Mouse (Mus musculus) neural tube, embryonic 11.5 days (tissue): Measurements from ENCODE around the gene Gm20661. TPM values are rescaled to one million over a fixed set of nuclear protein-coding genes. Genes with fewer than 3 reads are reported as not detected.

Source experiments
- ATAC-seq: fragments of 200-750 bp; cut with Nextera tagmentation; 2 replicates; pipeline ENCODE4 v1.8.0; 2017; ENCODE audit warnings: moderate number of reproducible peaks, mild to moderate bottlenecking, moderate TSS enrichment, moderate library complexity; ENCODE audit not compliant: insufficient read depth, low FRiP score, low TSS enrichment
- DNase-seq: peaks from one replicate; pipeline ENCODE4 v3.0.0-alpha.2; 2015; ENCODE audit warnings: low spot score
- H3K27ac ChIP-seq: fragments of 300-500 bp; sonication (generic); 2 replicates; pipeline ENCODE4 v1.5.1; 2014; ENCODE audit warnings: low read depth, mild to moderate bottlenecking, low read length
- H3K27me3 ChIP-seq: fragments of 300-500 bp; sonication (generic); 2 replicates; pipeline ENCODE4 v1.6.1; 2014; ENCODE audit warnings: mild to moderate bottlenecking, low read length, mixed read lengths; ENCODE audit not compliant: control insufficient read depth, insufficient read depth
- H3K36me3 ChIP-seq: fragments of 300-500 bp; sonication (generic); 2 replicates; pipeline ENCODE4 v1.6.1; 2014; ENCODE audit warnings: mild to moderate bottlenecking, low read length, moderate library complexity, mixed read lengths; ENCODE audit not compliant: control insufficient read depth, insufficient read depth
- H3K4me1 ChIP-seq: fragments of 300-500 bp; sonication (generic); 2 replicates; pipeline ENCODE4 v1.6.1; 2014; ENCODE audit warnings: low read length, mixed read lengths; ENCODE audit not compliant: control insufficient read depth, insufficient read depth
- H3K4me2 ChIP-seq: fragments of 300-500 bp; sonication (generic); 2 replicates; pipeline ENCODE4 v1.6.1; 2014; ENCODE audit warnings: low read depth, mild to moderate bottlenecking, moderate library complexity
- H3K4me3 ChIP-seq: fragments of 300-500 bp; sonication (generic); 2 replicates; pipeline ENCODE4 v1.5.1; 2014; ENCODE audit warnings: low read depth, low read length
- H3K9ac ChIP-seq: fragments of 300-500 bp; sonication (generic); 2 replicates; pipeline ENCODE4 v1.6.1; 2014; ENCODE audit warnings: mild to moderate bottlenecking, low read length
- H3K9me3 ChIP-seq: fragments of 300-500 bp; sonication (generic); 2 replicates; pipeline ENCODE4 v1.6.1; 2016; ENCODE audit warnings: low read length; ENCODE audit not compliant: control insufficient read depth
- WGBS: fragments of 180-500 bp; shearing (Covaris S2); extraction: QIAGEN DNeasy Blood & Tissue Kit; methylation state at CpG from one replicate; pipeline ENCODE4 v1.1.7; 2014; 5-methylcytosine and 5-hydroxymethylcytosine counted together
- polyA plus RNA-seq: library from polyadenylated mRNA; unstranded; fragments of >200 nt; fragmentation: Nextera tagmentation; extraction: Ambion mirVana; gene quantifications from 2 replicates; pipeline ENCODE4 v1.2.1, GENCODE M21; 2014

Gene Gm20661
- polyA plus RNA-seq, 1 experiment from 2014 or later = 3.5 TPM

GRCm38 (mm10) chr9:107961881-107962280 is 21.0 kb upstream of the Gm20661 start:
- Histone ChIP-seq H3K9me3 (no peaks in the 10 kb centered on the region), H3K4me1 (no peaks in the 10 kb centered on the region), H3K4me2 (no peak overlapping the region), H3K9ac (no peak overlapping the region), H3K36me3 (peaks cover 4% of the 10 kb centered on the region), H3K4me3 (no peak overlapping the region), H3K27ac (no peak overlapping the region), H3K27me3 (no peaks in the 10 kb centered on the region)
- ATAC-seq (no peak), DNase-seq (no peak)
- 68% methylated on average over 5 of the region's 5 CpGs for WGBS

- Histone ChIP-seq H3K4me3 (no peak overlapping the region), H3K27ac (no peak overlapping the region), H3K4me2 (no peak overlapping the region), H3K9me3 (no peaks in the 10 kb centered on the region), H3K36me3 (peaks cover 4% of the 10 kb centered on the region), H3K9ac (no peak overlapping the region), H3K4me1 (no peaks in the 10 kb centered on the region), H3K27me3 (no peaks in the 10 kb centered on the region)
- 94% methylated on average over 9 of the region's 9 CpGs for WGBS
- DNase-seq = no peak
- ATAC-seq = no peak
Measured at GRCm38 (mm10) chr9:107962916-107963315, 19.9 kb upstream of the Gm20661 start.

GRCm38 (mm10) chr9:107963700-107964099 is 19.2 kb upstream of the Gm20661 start:
- WGBS = 27% methylated on average over 5 of the region's 5 CpGs
- Histone ChIP-seq H3K4me2 (no peak overlapping the region), H3K9me3 (no peaks in the 10 kb centered on the region), H3K4me3 (no peak overlapping the region), H3K27ac (no peak overlapping the region), H3K9ac (no peak overlapping the region), H3K27me3 (no peaks in the 10 kb centered on the region), H3K4me1 (no peaks in the 10 kb centered on the region), H3K36me3 (peaks cover 4% of the 10 kb centered on the region)
- peak; percentile 83 for DNase-seq
- no peak for ATAC-seq

- no peak for DNase-seq
- H3K4me1 ChIP-seq = no peaks in the 10 kb centered on the region
- no peak overlapping the region for H3K4me2 ChIP-seq
- H3K27ac ChIP-seq = no peak overlapping the region
- H3K36me3 ChIP-seq = no peaks in the 10 kb centered on the region; the same call in none of the 2 replicates
- H3K4me3 ChIP-seq = no peak overlapping the region
- no peak overlapping the region for H3K9ac ChIP-seq
- WGBS = 96% methylated on average over 9 of the region's 9 CpGs
- H3K9me3 ChIP-seq = no peaks in the 10 kb centered on the region
- no peaks in the 10 kb centered on the region for H3K27me3 ChIP-seq
- no peak for ATAC-seq
Measured at GRCm38 (mm10) chr9:107964681-107965080, 18.2 kb upstream of the Gm20661 start.

GRCm38 (mm10) chr9:107966676-107967075 is 16.2 kb upstream of the Gm20661 start:
- ATAC-seq = no peak
- WGBS = 89% methylated on average over 10 of the region's 10 CpGs
- Histone ChIP-seq H3K27ac (no peak overlapping the region), H3K4me1 (no peaks in the 10 kb centered on the region), H3K27me3 (no peaks in the 10 kb centered on the region), H3K9ac (no peak overlapping the region), H3K9me3 (no peaks in the 10 kb centered on the region), H3K36me3 (no peaks in the 10 kb centered on the region; the same call in none of the 2 replicates), H3K4me2 (no peak overlapping the region), H3K4me3 (no peak overlapping the region)
- DNase-seq = no peak

- DNase-seq = no peak
- H3K4me2 ChIP-seq = no peak overlapping the region
- H3K27me3 ChIP-seq = no peaks in the 10 kb centered on the region
- H3K9ac ChIP-seq = no peak overlapping the region
- no peaks in the 10 kb centered on the region for H3K9me3 ChIP-seq
- no peak overlapping the region for H3K27ac ChIP-seq
- H3K36me3 ChIP-seq = no peaks in the 10 kb centered on the region; the same call in none of the 2 replicates
- no peak for ATAC-seq
- H3K4me3 ChIP-seq = no peak overlapping the region
- WGBS = 91% methylated on average over 6 of the region's 6 CpGs
- H3K4me1 ChIP-seq = no peaks in the 10 kb centered on the region
Measured at GRCm38 (mm10) chr9:107967437-107967836, 15.4 kb upstream of the Gm20661 start.

GRCm38 (mm10) chr9:107968531-107968930 is 14.3 kb upstream of the Gm20661 start:
- H3K4me3 ChIP-seq = no peak overlapping the region
- no peaks in the 10 kb centered on the region for H3K27me3 ChIP-seq
- H3K9ac ChIP-seq = no peak overlapping the region
- DNase-seq (no peak), ATAC-seq (no peak)
- H3K36me3 ChIP-seq = no peaks in the 10 kb centered on the region; the same call in none of the 2 replicates
- WGBS = 92% methylated on average over 7 of the region's 7 CpGs
- H3K4me2 ChIP-seq = no peak overlapping the region
- no peaks in the 10 kb centered on the region for H3K4me1 ChIP-seq
- H3K9me3 ChIP-seq = no peaks in the 10 kb centered on the region
- no peak overlapping the region for H3K27ac ChIP-seq

GRCm38 (mm10) chr9:107970311-107970710 is 12.5 kb upstream of the Gm20661 start:
- Histone ChIP-seq H3K36me3 (no peaks in the 10 kb centered on the region; the same call in none of the 2 replicates), H3K4me1 (no peaks in the 10 kb centered on the region)
- WGBS = 85% methylated on average over 5 of the region's 5 CpGs

GRCm38 (mm10) chr9:107971690-107972541 is 10.9 kb upstream of the Gm20661 start:
- Histone ChIP-seq H3K4me3 (no peak overlapping the region), H3K27me3 (no peaks in the 10 kb centered on the region), H3K4me1 (no peaks in the 10 kb centered on the region), H3K27ac (no peak overlapping the region), H3K36me3 (no peaks in the 10 kb centered on the region; the same call in 1 of the 2 replicates), H3K9ac (no peak overlapping the region), H3K4me2 (no peak overlapping the region), H3K9me3 (no peaks in the 10 kb centered on the region)
- DNase-seq (no peak), ATAC-seq (no peak)
- 83% methylated on average over 8 of the region's 8 CpGs for WGBS

More at GRCm38 (mm10) chr9:107970311-107970710, 12.5 kb upstream of the Gm20661 start:
- Histone ChIP-seq H3K27ac (no peak overlapping the region), H3K4me3 (no peak overlapping the region), H3K9ac (no peak overlapping the region), H3K27me3 (no peaks in the 10 kb centered on the region), H3K4me2 (no peak overlapping the region), H3K9me3 (no peaks in the 10 kb centered on the region)
- no peak for ATAC-seq
- DNase-seq = no peak
